Mouse (Mus musculus): ENCODE data around the gene Morc4.

DNA sequence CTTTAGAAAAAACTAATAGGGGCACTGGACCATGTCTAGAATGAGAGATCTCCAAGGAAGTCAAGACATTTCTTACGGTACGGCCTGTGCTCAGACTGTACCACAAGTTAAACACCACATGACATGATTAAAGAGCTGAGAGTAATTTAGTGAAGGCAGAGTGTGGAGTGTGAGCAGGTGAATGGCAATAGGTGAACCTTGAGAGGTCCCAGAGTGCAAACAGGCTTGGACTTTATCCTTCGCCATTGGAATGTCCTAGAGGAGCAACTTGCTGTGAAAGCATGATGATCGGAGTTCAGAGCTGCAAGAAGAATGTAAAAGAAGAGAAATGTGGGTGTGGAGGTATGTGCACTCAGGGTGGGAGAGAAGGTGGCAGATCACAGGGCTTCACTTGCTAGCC lies 65.6 kb downstream of the Morc4 start:
- TF ChIP-seq CTCF (IDR thresholded peaks at IDR 0.05; ENCODE audit: insufficient read depth, low read length) (no peak), POLR2A (IDR thresholded peaks at IDR 0.05; ENCODE audit: borderline replicate concordance, extremely low read depth, low read depth, low read length) (no peak)
